Comparison of ENCODE assay signal across 9 mouse cellular contexts in genomic region chr11:79237644-79238397, GRCm38 (mm10). TPM values are rescaled to one million over a fixed set of nuclear protein-coding genes. Genes with fewer than 3 reads are reported as not detected.
DNase-seq lines count a peak whose midpoint lies in the region; TF ChIP-seq lines count a peak whose summit lies in the region.
"Had no signal": no experiment of that assay in that cellular context is flagged by ENCODE, and none has a peak within 500 bp of the region (broad histone marks: within the 10 kb centered on the region; RNA-seq: fewer than 3 reads in every experiment).

No protein-coding gene starts in this region.

- peaks cover 2% of the 10 kb centered on the region; the same call in 1 of the 2 replicates for H3K4me1 ChIP-seq in lung, adult 2 months (ENCODE audit: control insufficient read depth, insufficient read depth, low read length)

- WGBS in lung, adult 2 months: 63% methylated on average over 11 of the region's 11 CpGs

- no peak for TF ChIP-seq POLR2A in lung, adult 2 months (IDR thresholded peaks at IDR 0.05; ENCODE audit: borderline replicate concordance, extremely low read depth, low read depth, low read length)

- H3K4me3 ChIP-seq in lung, adult 2 months (replicated peaks; ENCODE audit: extremely low read depth, low read depth, low read length): no peak overlapping the region

- DNase-seq in NIH3T3 (ENCODE audit: low read depth): peak; percentile 76
- DNase-seq in adrenal gland, postnatal 36 days: peak; percentile 40 to 65
- DNase-seq in heart, postnatal 4 days: peak; percentile 52
- peak; percentile 37 for DNase-seq in lung, adult 2 months
- DNase-seq in c-Kit-positive CD71-positive TER-119-positive erythroid progenitor cells, embryonic 14.5 days (ENCODE audit: low spot score): no peak
- no peak for DNase-seq in thymus, postnatal 0 days (ENCODE audit: low spot score)
- DNase-seq in layer of hippocampus, postnatal 10 days (ENCODE audit: low spot score in 2 of 2): no peak
- DNase-seq in spleen, postnatal 10 days (ENCODE audit: low spot score in 2 of 2): no peak

- no peak for TF ChIP-seq CTCF in lung, adult 2 months (IDR thresholded peaks at IDR 0.05; ENCODE audit: insufficient read depth, low read length)

RNA-seq across cellular contexts. Expression of gene Wsb1, which starts 16.6 kb away (rescaled TPM):
- 10 to 100 TPM; 39.2 to 49.4 TPM for total RNA-seq in adrenal gland, postnatal 36 days (2021)
- 10 to 100 TPM; 67.1 to 82.1 TPM for total RNA-seq in heart, postnatal 4 days (2021)
- polyA plus RNA-seq in lung, adult 2 months (2012; rRNA removed): 74.0 and 101 TPM in 2 replicates
- 116 and 122 TPM in 2 replicates for polyA plus RNA-seq in thymus, postnatal 0 days (2015; fragmentation: Nextera tagmentation; extraction: Ambion mirVana)
- 100 to 1,000 TPM in 1 of 2 experiments, 10 to 100 TPM in 1; 93.4 to 122 TPM for total RNA-seq in layer of hippocampus, postnatal 10 days (2021)

RNA-seq across cellular contexts. Expression of gene Gm9964, which starts 58.9 kb away (rescaled TPM):
- total RNA-seq in adrenal gland, postnatal 36 days (2021): not detected
- total RNA-seq in heart, postnatal 4 days (2021): not detected
- not detected in 2 replicates for polyA plus RNA-seq in lung, adult 2 months (2012; rRNA removed)
- 0.20 TPM in 1 of 2 replicates, not detected in the other for polyA plus RNA-seq in thymus, postnatal 0 days (2015; fragmentation: Nextera tagmentation; extraction: Ambion mirVana)
- total RNA-seq in layer of hippocampus, postnatal 10 days (2021): 1 to 10 TPM in 1 of 2 experiments, not detected in 1; 1.6 TPM
- total RNA-seq: heart, postnatal 36 days had no signal

Comparison
In these comparisons a context has a peak if more than half of its experiments do, and no peak if none do; other contexts are left out.
1. DNase-seq: peak in NIH3T3 (single experiment), adrenal gland, postnatal 36 days (2 of 2), heart, postnatal 4 days (single experiment) and lung, adult 2 months (single experiment); none in c-Kit-positive CD71-positive TER-119-positive erythroid progenitor cells, embryonic 14.5 days (single experiment), thymus, postnatal 0 days (single experiment), layer of hippocampus, postnatal 10 days (0 of 2) and spleen, postnatal 10 days (0 of 2).